Mouse (Mus musculus): ENCODE measurements at regions not wholly inside any gene's neighbourhood (a gene's known extent, or its start where the extent isn't known, plus 50 kb on each side); places are given as distances from the start of the nearest gene placed in this dataset.

GRCm38 (mm10) chr14:29900931-29901330 lies 67.2 kb upstream of the Selenok start:
- no peak for TF ChIP-seq CTCF (IDR thresholded peaks at IDR 0.05; ENCODE audit: low read depth)
- no peak for TF ChIP-seq EP300 (IDR thresholded peaks at IDR 0.05; ENCODE audit: low read depth)
